Mouse (Mus musculus) spleen, postnatal 0 days (tissue): Measurements from ENCODE around the gene Fam129c. TPM values are rescaled to one million over a fixed set of nuclear protein-coding genes. Genes with fewer than 3 reads are reported as not detected.

Source experiments
- polyA plus RNA-seq: library from polyadenylated mRNA; unstranded; fragments of >200 nt; fragmentation: Nextera tagmentation; extraction: Ambion mirVana; gene quantifications from 2 replicates; pipeline ENCODE4 v1.2.1, GENCODE M21; 2015

The Fam129c gene
- polyA plus RNA-seq = 8.2 and 11.6 TPM in 2 replicates

DNA sequence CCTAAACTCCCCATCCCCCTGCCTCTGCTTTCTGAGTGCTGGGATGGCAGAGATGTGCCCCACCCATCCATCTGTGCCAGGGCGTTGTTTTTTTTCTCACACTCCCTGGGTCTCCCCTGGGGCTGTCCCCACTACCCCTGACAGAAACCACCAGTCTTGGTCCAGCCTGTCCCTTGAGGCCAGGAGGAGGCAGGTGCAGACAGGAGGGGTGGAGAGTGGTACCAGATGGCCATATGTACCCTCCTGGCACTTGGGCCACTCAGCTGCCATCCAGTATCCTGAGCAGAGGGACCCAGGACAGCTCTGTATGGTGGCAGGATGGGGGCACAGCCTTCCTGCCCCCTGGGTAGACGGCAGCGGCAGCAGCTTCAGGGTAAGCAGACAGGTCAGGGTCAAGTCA, at the start of gene Fam129c:
Gene Fam129c (plus strand): TSS at position 198 of the 400 bp plus-strand sequence.

DNA sequence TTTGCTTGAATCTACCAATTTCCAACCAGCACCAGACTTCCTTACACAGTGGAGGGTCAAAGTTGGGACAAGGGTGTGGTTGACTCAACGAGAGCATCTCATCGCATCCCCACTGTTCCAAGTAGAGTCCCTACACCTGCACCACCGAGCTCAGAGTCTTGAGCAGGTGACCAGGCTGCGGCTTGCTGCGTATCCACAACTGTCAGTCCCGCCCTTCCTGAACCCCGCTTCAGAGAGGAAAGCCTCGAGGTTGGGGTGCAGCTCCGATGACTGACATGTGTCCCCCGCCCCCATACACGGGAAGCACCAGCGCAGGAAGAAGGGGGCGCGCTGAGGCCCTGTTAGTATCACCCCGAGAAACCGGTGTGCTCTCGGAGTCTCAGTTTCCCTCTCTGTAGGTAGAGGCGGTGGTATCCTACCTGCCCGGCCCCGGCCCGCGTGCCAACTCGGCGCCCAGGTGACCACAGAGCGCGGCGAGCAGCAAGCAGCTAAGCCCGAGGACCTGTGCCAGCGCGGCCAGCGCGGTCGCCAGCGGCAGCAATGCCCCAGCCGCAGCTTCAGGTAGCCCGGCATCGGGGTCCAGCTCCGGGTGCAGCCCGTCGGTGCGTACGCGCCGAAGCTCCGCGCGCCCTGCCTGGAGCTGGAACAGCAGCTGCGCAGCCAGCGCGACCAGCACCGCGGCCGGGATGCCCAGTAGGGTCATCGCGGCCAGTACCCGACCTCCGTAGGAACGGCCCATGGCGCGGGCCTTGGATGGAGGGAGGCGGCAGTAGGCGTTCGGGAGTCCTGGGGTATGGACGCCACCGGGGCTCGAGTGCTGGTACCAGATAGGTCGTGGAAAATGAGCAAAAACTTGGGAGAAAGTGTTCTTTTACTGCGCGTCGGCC, 39.1 kb upstream of the Fam129c start, which contains the start of gene Tmem221:
Gene Tmem221 (minus strand): TSS at position 801 of the 887 bp plus-strand sequence.

DNA sequence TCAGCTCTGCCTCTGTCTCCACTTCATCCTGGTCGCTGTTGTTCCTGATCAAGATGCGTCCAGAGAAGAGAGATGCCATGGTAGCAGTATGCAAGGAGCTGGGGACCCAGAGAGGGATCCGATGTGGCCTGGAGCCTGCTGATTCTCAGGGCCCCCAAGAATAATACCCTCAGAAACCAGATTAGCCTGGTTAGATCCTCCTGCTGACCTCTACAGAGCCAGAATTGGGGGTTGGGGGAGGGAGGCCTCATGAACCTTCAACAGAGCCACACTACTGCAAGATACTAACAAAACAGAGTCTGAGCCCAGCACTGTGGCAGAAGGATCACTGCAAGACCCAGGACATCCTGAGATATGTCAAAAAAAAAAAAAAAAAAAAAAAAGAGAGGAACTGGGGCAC, 30.9 kb upstream of the Fam129c start, which contains the start of gene Nxnl1:
Gene Nxnl1 (minus strand): TSS at position 101 of the 400 bp plus-strand sequence.

DNA sequence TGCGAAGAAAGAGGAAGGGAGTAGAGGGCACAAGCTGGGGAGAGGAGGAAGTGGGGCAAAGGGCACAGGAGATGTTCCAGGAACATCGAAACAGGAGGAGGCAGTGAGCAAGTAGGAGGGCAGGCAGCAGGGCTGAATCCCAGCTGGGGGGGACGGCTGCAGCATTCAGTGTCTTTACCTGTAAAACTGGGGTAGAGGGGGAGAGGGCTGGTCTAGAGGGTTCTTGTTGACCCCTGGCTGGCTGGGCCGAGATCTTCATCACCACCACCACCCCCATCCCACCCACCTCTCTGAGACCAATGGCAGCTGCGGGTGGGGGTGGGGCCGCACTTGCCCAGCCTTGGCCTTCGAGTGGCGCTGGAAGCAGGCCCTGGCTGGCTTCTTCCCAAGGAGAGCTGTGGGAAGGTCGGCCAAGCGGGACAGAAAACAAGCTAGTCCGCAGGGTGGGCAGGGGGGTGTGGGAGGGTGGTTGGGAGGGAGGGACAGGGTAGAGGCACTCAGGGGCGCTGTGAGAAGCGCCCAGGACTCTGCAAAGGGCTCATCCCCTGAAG, 29.0 kb upstream of the Fam129c start, which contains the start of gene Slc27a1:
Gene Slc27a1 (plus strand): TSS at position 496 of the 551 bp plus-strand sequence.

DNA sequence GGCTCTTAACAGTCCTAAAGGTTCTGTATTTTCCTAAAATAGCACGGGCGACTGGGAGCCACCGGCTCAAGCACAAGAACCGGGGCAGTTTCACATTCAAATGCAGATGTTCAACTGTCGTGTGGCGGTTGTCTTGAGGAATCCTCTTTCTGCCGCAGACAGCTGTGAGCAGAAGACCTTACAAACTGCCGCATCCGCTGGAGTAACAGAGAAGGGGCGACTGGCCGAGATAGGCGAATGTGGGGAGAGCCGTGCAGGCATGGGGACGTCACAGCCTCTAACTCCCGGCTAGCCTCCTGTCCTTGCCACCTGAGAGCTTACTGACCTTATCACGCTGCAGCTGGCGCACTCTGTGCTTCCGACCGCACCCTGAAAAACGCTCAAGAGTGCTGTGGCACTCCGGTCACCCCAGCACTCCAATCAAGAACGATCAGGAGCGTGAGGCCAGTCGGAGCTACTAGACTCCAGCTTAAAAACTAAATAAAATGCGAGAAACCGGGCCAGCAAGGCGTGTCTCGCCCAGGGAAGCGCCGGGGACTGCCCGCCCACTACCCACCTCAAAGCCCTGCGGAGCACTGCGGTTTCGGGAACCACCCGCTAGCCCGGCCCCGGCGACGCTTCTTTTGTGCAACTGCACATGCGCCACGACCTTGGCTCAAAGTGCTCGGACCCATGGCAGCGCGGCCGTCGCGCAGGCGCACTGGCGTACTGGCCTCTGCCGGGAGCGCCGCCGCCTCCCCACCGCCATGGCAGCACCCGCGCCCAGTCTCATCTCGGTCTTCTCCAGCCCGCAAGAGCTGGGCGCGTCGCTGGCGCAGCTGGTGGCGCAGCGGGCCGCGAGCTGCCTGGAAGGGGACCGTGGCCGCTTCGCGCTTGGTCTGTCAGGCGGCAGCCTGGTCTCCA, 5.7 kb upstream of the Fam129c start, which contains the start of gene Pgls:
Gene Pgls (plus strand): TSS at position 706 of the 903 bp plus-strand sequence.

DNA sequence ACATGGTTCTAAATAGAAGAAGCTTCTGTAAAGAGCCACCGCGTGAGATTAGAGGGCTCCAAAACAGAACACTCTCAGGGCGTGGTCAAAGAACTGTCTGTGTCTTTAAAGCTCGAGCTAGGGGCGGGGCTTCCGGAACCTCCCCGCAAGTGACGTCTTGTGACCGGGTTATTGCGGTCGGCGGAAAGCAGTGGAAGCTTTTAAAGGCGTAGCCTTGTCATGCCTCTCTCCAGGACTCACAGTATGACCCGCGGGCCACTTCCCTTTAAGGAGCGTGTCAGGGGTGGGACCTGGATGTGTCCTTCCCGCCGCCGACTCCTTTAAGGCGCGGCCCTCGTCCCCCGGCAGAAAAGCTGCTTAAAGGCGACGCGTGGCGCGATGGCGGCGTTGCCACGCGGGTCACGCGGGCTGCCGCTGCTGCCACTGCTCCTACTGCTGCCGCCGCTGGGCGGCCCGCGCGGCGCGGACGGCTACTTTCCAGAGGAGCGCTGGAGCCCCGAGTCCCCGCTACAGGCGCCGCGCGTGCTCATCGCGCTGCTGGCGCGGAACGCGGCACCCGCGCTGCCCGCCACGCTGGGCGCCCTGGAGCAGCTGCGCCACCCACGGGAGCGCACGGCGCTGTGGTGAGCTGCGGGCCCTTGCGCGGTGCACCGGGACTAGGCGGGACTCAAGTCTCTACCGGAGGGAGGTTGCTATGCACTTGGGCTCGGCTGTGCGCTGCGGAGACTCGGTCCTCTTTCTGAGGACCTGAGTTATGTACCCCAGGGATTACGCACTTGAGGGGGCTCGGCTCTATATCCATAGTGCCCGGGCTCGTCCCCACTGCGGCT, 13.6 kb downstream of the Fam129c start, which contains the start of gene Colgalt1:
Gene Colgalt1 (plus strand): TSS at position 177 of the 830 bp plus-strand sequence.

Other genes starting within 250 kb of the Fam129c start
- gene Use1, start 230.8 kb upstream of the Fam129c start, polyA plus RNA-seq = 74.6 and 89.0 TPM in 2 replicates
- 7.8 and 8.6 TPM in 2 replicates for gene Ocel1, start 226.3 kb upstream of the Fam129c start, polyA plus RNA-seq
- 9.6 and 13.2 TPM in 2 replicates for gene Nr2f6, start 215.7 kb upstream of the Fam129c start, polyA plus RNA-seq
- gene Ushbp1, start 201.8 kb upstream of the Fam129c start, polyA plus RNA-seq = 7.3 and 10.4 TPM in 2 replicates
- gene Babam1, start 200.8 kb upstream of the Fam129c start, polyA plus RNA-seq = 58.4 and 62.9 TPM in 2 replicates
- gene Ankle1, start 191.6 kb upstream of the Fam129c start, polyA plus RNA-seq = 44.9 and 47.2 TPM in 2 replicates
- gene Abhd8, start 134.0 kb upstream of the Fam129c start, polyA plus RNA-seq = 12.1 and 15.6 TPM in 2 replicates
- 132 and 137 TPM in 2 replicates for gene Mrpl34, start 132.7 kb upstream of the Fam129c start, polyA plus RNA-seq
- gene Dda1, start 128.4 kb upstream of the Fam129c start, polyA plus RNA-seq = 57.6 and 58.7 TPM in 2 replicates
- gene Ano8, start 111.7 kb upstream of the Fam129c start, polyA plus RNA-seq = 0.48 and 0.53 TPM in 2 replicates
- gene Gtpbp3, start 109.5 kb upstream of the Fam129c start, polyA plus RNA-seq = 8.7 and 9.3 TPM in 2 replicates
- 80.9 and 96.7 TPM in 2 replicates for gene Plvap, start 85.9 kb upstream of the Fam129c start, polyA plus RNA-seq
- gene Ccdc194, start 71.9 kb upstream of the Fam129c start, polyA plus RNA-seq = 0.11 and 0.13 TPM in 2 replicates
- 74.9 and 101 TPM in 2 replicates for gene Bst2, start 60.2 kb upstream of the Fam129c start, polyA plus RNA-seq
- gene Mvb12a, start 54.7 kb upstream of the Fam129c start, polyA plus RNA-seq = 45.0 and 54.4 TPM in 2 replicates
- gene Tmem221, start 38.8 kb upstream of the Fam129c start, polyA plus RNA-seq = 3.3 and 4.9 TPM in 2 replicates
- gene Nxnl1, start 31.0 kb upstream of the Fam129c start, polyA plus RNA-seq = 0.05 and 0.08 TPM in 2 replicates
- gene Slc27a1, start 28.8 kb upstream of the Fam129c start, polyA plus RNA-seq = 7.9 and 14.5 TPM in 2 replicates
- gene Pgls, start 5.5 kb upstream of the Fam129c start, polyA plus RNA-seq = 174 and 198 TPM in 2 replicates
- gene Colgalt1, start 13.3 kb downstream of the Fam129c start, polyA plus RNA-seq = 34.5 and 44.4 TPM in 2 replicates
- 0.24 and 0.53 TPM in 2 replicates for gene Unc13a, start 74.1 kb downstream of the Fam129c start, polyA plus RNA-seq
- gene Jak3, start 78.6 kb downstream of the Fam129c start, polyA plus RNA-seq = 7.5 and 9.3 TPM in 2 replicates
- gene Insl3, start 91.6 kb downstream of the Fam129c start, polyA plus RNA-seq = 5.0 and 6.6 TPM in 2 replicates
- gene B3gnt3, start 104.1 kb downstream of the Fam129c start, polyA plus RNA-seq = 4.3 and 5.0 TPM in 2 replicates
- 48.8 and 51.1 TPM in 2 replicates for gene Fcho1, start 128.1 kb downstream of the Fam129c start, polyA plus RNA-seq